Mouse (Mus musculus) fibroblast of lung, adult 2 months (primary cell): ENCODE measurements around the gene Slc5a6.

Experiments
- DNase-seq: peaks from one replicate; pipeline ENCODE4 v3.0.0-alpha.2; 2011; ENCODE audit warnings: low read depth

The Slc5a6 gene

DNA sequence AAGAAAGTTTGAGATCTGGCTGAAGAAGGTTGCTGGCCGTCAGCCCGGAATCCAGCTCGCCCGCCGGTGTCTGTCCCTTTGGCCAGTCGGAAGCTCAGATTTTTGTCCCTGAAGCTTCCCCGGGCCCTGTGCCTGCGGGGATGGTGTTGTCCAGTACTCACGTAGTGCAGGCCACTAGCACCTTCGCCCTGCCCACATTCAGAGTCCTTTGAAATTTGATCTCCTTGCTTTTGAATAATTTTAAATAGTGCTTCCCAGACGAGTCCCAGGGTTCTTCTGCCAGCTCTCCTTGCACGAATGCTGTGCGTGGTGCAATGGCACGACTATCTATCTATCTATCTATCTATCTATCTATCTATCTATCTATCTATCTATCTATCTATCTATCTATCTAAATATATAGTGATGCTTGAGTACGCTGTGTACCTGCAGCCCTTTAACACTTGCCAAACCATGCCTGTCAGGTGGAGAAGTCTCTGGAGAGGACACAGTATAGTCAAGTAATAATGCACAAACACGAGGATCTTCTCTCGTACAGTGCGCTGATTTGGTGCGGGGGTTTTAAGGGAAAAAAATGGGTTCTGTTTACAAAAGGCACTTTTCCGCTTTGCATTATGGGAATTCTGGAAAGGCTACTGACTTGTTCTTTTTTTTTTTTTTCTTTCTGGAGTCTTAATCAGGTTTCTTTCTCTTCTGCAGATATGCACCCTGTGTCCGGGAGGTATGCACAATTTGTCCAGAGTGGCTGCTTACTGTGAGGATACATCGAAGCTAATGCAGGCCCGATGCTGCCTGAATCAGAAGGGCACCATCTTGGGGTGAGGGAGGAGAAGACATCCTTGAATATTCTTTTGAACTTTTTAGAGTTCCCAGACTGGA lies at the start of gene Slc5a6:
Slc5a6 (minus strand) TSS at position 162 of the 879 bp plus-strand sequence.
- peak; percentile 62 for DNase-seq

DNA sequence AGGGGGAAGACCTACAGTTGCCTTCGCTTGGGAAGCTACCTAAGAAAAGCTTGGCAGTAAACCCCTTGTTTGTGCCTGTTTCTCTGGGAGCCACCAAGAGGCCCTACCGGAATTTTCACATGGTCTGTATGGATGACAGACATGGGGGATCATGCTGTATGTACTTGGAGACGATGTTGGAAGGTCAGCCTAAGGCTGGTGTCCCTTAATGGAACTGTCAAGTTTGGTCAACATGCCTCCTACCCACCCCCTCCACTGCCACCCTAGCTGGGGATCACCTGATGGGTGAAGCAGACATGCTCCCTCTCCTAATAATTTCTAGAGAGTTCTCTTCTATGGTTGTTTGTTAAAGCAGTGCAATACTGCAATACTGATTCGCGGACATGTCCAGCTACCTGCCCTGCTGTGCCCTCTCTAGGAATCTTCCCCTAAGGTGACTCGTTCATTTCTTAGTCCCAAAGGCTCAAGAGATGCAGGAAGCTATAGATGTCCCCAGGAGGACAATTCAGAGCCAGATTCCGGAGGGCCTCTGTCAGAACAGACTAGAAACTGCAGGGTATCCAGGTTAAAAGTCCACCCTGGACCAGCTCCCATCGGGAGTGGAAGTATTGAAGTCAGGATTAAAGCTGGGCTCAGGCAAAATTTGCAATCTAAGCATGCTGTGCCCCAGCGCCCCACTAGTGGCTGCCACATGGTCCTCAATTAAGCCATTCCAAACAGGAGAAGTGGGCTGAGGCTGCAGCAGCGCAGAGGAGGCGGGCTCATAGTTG lies 47.2 kb upstream of the Slc5a6 start:
- no peak for DNase-seq

DNA sequence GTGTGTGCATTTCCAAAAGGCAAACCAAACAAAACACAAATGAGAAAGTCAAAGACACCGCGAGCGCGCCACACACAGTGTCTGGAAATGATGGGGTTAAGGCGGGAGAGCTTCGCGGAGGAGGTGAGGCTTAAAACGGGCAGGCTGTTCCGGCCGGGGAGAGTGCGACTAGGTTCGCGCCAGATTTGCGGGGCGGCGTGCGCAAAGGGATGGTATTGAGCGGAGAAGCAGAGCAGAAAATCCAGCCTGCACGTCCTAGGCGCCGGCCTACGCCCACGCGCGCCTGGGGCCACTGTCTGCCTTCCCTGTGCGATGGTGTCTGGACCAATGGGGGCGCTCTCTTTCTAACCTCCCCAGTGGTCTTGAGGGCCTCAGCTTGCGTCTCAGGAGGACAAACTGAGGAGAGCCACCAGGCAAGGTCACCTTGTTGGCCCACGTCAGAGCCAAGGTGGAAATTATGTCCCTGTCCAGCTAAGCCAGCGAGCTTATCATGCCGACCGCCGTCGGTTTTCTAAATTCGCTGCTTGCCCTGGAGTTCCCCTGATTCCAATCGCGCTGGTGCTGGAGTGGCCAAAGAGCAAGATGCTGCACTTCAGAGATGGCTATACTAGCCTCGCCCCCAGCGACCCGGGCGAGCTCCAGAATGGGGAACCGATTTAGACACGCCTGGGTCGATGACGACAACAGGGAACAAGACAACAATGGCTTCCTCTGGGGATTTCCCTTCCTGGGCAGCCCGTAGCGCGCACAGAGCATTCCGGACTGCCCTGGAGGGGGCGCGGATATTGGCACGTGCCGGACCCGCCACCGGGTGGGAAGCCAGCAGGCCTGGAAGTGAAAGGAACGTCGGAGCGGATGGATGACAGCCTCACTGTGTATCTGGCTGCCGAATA lies 46.3 kb upstream of the Slc5a6 start:
- no peak for DNase-seq

DNA sequence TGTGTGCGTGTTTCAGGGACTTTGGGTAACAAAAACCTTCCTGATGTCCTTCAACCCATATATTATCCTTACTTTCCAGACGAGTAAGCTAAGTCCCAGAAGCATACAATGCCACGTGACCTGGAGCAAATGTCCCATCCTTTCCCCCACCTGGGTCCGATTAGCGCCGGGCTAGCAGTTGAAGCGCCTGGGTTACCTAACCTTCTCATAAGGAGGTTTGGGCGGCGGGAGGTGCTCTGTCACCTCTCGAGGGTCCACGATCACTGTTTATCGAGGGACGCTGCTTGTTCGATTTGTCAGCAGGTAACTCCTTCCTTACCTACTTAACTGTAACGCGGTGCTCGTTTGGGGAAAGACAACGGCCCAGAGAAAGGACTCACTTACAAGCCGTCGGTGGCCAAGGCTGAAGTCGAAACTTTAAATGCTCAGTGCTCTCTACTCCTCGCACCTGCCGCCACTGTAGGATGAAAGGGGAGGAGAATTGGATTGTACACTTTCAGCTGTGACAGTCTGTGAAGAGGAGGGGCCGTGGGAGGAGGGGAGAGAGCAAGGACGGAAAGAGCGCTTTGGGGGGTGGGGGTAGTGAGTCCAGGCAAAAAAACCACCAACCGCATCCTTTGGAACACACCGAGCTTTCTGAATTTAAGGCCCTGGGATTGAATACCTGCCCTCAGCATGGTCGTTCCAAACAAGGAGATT lies 45.5 kb upstream of the Slc5a6 start:
- DNase-seq: no peak

DNA sequence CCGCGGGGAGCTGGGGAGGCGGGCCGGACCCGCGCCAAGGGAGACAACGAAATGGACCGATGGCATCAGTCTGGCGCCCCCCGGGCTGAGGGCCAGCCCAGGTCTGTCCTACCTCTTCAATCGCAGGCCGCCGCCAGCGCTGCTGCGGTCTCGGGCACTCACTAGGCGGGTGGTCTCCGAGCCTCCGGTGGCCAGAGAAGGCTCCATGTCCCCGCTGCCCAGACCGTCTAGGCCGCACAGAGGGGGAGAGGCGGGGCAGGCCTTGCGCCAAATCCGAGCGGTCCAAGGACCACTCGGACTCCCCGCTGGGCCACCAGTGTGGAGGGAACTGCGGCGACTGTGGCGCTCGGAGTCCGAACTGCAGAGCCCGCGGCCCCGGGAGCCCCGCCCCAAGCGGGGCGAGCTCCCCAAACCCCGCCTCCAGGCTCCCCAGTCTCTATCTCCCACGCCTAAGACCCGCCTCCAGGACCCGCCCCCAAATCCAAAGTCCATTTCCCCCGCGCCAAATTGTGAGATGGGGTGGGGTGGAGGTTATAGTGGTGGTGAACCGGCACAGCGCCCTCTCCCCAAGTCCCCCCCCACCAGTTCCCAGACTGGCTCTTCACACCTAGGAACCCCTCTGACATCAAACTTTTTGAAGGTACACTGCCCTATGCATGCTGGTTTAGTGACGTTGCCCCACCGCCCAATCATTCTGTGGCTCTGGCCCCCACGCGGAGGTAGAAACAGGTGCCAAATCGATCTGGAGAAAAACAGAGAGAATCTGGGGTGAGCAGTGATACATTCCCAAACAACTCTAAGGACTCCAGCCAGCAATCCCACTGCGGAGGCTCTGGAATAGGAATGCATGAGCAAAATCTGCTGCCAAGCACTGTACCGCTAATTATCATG lies 44.7 kb upstream of the Slc5a6 start:
- DNase-seq: no peak

DNA sequence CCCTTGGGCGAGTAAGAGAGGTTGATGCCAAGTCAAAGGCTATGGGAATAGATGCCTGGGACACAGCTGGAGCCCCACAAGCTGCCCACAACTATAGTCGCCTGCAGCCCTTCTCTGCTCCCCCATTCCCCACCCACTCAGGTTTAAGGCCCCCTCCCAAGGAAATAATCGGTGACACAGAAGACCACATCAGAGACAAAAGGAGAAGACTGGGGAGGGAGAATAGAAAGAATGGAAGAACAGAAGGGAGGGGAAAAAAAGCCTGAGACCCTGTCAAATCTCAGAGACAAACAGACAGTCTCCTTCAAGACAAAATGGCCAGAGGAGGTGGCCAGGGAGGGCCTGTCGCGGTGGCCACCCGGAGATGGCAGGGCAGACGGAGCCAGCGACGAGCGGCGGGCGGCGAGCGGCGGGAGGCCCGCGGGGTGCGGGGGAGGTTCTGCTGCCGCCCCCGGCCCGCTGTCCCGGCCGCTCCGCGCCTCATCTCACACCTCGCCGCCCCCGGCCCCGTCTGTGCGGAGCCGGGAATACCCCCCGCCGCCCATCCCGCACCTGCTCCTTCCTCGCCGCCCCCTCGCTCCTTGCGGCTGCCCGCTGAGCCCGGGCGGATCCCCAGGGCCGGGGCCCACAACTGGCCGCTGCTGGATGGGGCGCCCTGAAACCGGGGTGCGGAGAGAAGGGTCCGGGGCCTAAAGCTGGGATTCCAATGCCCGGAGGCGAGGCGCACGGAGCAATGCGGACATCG lies 43.7 kb upstream of the Slc5a6 start:
- no peak for DNase-seq

DNA sequence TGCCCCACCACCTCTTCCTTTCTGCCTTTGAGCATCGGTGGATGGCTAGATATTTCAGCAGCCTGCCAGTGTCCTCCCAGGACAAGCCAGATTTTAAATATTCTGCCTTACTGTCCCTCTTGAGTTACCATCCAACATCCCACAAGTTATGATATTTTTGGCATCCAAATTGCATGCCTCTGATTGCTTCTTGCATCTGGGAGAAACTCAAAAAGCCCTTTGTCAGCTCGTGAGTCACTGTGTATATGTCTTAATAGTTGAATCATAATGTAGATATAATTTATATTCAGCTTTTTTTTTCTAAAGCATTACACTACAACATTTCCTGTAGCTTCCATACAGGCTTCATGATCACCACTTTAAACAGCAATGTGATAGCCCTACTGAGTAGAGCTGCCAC lies 38.4 kb upstream of the Slc5a6 start:
- no peak for DNase-seq

DNA sequence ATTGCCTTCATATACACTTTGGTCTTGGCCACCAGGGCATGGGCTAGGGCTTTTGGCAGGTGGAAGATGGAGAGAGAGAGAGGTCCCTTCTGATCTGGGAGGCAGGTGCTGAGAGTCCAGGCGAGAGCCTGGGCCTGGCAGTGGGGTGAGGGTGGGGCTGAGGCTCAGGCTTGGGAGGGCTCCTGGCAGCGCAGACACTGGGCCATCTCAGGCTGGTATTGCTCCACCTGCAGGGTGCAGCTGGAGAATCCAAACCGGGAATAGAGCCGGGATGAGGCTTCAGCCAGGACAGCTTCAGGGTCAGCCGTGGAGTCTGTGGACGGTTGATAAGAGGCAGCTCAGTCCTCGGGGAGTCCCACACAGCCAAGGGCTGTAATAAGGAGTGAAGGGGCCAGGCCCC lies 37.9 kb upstream of the Slc5a6 start:
- no peak for DNase-seq

DNA sequence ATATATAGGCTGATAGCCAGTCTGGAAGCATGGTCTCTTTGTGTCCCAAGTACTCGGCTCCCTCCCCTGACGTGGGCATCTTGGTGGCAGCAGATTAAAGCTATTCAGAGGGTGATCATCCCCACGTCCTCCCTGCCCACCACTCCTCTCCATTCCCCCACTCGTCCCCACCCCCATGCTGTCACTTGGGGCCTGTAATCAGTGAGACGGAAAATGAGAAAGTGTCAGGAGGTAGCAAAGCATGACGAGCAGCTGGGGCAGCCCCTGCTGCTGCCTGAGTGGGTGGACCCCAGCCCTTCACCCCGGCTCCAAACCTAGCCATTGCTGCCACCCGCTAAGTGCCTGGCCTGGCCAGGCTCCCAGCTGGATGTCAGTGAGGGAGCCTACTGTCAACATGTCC lies 35.2 kb upstream of the Slc5a6 start:
- DNase-seq: no peak

DNA sequence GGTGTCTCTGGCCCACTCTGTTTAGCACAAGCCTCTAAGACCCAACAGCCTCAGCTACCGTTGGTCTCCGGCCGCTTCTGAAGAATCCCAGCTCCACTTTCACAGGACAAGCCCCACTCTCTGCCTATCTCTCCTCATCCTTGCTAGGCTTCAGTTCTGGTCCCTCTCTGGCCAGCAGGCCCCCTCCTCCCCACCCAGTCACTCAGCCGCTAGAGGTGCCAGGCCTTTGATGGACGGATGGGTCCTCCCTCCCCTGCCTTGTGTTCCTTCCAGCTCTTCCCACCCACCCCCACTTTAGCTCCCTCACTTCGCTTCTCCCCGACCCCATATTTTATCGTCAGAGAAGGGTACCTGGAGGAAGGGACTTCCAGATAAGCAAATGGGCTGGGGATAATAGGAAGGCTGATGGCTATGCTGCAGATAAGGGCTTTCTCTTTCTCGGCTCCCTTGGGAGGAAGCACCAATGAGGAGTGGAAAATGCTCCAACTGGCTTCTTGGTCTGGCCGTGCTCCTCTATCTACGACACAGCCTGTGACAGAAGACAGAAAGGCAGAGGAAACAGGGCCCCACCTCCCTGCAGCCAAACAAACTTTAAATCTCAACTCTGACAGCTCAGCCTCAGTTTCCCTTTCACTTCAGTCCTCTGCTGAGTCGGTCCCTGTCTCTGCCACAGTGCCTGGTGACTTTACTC lies 34.4 kb upstream of the Slc5a6 start:
- DNase-seq: no peak

DNA sequence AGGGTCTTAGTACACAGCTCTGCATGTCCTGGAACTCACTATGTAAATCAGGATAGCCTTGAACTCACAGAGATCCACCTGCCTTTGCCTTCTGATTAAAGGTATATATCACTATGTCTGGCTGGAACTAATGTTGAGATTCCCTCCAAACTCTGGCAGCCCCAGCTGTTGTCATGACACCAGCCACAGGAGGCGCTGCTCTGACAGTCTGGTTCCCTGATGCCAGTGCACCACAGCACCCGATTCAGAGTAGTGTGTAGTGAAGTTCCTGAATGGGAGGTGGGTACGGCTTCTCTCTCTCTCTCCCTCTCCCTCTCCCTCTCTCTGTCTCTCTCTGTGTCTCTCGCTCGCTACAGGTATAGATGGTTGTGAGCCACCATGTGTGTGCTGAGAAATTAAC lies 33.6 kb upstream of the Slc5a6 start:
- no peak for DNase-seq

DNA sequence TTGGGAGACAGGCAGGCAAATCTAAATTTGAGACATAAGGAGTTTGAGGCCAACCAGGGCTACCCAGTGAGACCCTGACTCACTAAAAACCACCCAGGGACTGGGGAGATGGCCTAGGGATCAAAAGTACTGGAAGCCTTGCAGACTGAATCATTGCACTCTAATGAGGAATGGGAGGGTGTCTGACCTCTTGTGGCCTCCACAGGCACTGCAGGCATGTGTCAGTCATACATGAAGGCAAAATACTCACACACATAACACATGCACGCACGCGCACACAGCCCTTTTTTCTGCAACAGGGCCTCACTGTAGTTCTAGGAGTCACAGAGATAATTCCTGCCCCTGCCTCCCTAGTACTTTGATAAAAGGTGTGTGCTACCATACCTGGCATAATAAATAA lies 32.7 kb upstream of the Slc5a6 start:
- DNase-seq: no peak

DNA sequence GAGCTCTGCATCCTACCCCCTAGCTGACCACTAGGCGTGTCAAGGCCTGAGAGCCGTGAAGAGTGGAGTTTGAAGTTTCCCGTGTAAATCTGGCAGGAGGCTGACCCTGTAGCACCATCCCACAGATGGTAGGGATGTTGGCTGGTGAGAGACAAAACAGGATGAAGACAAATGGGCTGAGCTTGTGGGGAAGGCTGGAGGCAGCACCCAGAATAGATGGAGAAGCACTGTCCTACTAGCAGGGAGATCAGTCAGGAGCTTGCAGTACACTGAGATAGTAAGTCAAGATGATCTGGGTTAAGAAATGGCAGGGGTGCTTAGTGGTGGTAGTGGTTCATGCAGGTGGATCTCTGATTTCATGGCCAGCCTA lies 32.1 kb upstream of the Slc5a6 start:
- DNase-seq: no peak

DNA sequence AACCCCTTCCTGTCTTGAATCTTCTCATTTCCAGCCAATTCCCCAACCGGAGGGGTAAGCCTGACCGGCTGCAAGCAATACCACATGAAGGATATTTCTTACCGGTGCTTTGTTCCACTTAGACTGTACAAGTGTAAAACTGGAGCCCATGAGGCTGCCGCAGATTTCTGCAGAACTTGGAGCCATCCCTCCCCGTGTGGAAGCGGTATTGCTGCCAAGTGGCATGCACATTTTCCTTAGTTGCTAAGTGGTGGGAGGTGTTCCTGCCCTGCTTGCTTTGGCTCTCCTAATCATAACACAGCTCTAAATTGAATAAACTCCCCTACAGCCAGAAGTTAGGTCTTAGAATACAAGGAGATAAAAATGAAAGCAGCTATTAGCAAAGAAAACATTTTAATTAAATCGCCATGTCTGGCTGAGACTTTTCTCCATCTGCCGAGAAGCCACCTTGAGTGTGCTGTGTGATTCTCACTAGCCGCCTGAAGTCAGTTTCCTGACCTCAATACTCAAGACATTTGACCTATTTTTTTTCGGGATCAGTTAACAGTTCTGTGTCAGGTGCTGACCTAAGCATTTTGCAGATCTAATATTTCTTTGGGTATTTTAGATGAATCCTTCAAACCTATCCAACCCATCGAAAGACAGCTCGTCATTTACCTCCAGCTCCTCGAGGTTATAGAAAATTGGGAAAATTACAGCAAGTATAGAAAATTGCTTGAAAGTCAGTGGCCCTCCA lies 31.5 kb upstream of the Slc5a6 start:
- no peak for DNase-seq

DNA sequence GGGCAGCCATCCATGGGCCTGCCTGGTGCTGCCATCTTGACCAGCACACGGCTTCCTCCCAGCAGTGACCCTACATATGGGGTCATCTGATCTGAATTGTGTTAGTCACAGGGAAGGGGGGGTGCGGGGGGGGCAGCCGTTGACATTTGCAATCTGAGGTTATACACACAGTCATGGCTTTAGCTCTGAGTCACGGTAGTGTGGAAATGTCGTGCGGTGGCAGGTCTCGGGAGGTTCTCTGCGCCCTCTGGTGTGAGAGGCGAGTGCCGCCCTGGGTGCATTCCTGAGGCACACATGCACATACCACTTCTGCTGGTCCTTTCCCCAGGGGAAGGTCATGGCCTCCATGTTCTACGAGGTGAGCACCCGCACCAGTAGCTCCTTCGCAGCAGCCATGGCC lies 27.6 kb upstream of the Slc5a6 start:
- no peak for DNase-seq

DNA sequence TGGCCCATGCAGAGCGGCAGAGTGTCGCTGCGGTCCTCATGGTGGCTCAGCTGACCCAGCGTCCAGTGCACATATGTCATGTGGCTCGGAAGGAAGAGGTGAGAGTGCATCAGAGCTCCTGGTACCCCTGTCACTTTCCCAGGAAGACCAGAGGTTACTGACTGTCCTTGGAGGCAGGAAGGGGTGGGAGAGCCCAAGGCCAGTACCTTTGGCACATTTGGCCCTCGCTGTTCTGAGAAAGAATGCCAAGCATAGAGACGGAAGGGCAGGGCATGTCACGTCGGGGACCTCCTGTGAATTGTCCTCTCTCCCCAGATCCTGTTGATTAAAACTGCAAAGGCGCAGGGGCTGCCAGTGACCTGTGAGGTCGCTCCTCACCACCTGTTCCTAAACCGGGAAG lies 24.5 kb upstream of the Slc5a6 start:
- DNase-seq: no peak

DNA sequence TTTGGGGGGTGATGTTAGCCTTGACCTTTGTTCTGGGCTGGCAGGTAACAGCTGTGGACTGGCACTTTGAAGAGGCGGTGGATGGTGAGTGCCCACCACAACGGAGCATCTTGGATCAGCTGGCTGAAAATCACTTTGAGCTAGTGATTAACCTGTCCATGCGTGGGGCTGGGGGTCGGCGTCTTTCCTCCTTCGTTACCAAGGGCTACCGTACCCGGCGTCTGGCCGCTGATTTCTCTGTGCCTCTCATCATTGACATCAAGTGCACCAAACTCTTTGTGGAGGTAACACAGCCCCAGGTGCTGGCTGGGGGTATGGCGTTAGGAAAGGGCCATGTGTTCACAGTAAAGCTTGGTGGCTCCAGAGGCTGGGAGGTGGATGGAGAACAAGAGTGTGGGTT lies 23.1 kb upstream of the Slc5a6 start:
- DNase-seq: no peak

DNA sequence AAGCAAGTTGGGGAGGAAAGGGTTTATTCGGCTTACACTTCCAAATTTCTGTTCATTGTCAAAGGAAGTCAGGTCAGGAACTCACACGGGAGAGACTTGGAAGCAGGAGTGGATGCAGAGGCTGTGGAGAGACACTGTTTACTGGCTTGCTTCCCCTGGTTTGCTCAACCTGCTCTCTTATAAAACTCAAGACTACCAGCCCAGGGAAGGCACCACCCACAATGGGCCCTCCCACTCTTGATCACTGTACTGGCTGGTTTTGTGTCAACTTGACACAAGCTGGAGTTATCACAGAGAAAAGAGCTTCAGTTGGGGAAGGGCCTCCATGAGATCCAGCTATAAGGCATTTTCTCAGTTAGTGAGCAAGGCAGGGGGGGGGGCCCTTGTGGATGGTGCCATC lies 22.3 kb upstream of the Slc5a6 start:
- no peak for DNase-seq

DNA sequence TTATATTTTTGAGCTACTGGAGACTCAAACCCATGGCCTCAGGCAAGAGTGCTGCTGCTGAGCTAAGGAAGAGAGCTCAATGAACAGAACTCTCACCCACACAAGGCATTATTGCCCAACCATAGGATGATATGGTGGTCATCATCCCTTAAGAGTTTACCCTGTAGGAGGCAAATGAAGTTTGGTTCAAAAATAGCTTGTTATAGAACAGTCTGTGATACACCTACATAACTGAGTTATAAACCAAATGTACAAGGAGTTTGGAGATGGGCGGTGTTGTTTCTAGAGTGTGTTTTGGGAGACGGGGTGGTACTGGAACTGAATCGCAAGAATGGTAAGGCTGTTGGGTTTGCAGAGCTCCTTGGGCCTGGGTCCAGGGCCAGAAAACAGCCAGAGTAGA lies 21.1 kb upstream of the Slc5a6 start:
- no peak for DNase-seq
